28 mouse cellular contexts compared by ENCODE assay signal in genomic region chr1:22631991-22632390, GRCm38 (mm10).
DNase-seq lines count a peak whose midpoint lies in the region; ATAC-seq and TF ChIP-seq lines count a peak whose summit lies in the region.
"Had no signal": no experiment of that assay in that cellular context is flagged by ENCODE, and none has a peak within 500 bp of the region (broad histone marks: within the 10 kb centered on the region; RNA-seq: fewer than 3 reads in every experiment).

No protein-coding gene starts in this region.

- peak; percentile 98 for ATAC-seq in cerebellum, adult (ENCODE audit: insufficient number of reproducible peaks, low FRiP score, low TSS enrichment)
- no peak for ATAC-seq in midbrain, postnatal 0 days (ENCODE audit: low FRiP score)
- no peak for ATAC-seq in midbrain, embryonic 16.5 days
- ATAC-seq: forebrain, embryonic 16.5 days; intestine, postnatal 0 days; liver, embryonic 12.5 days; liver, postnatal 0 days had no signal

- H3K27me3 ChIP-seq in midbrain, postnatal 0 days (ENCODE audit: insufficient read depth, low read length): no peaks in the 10 kb centered on the region
- no peaks in the 10 kb centered on the region for H3K27me3 ChIP-seq in midbrain, embryonic 16.5 days (ENCODE audit: control insufficient read depth, insufficient read depth, low read depth, low read length)
- H3K27me3 ChIP-seq: embryonic facial prominence, embryonic 13.5 days; heart, embryonic 15.5 days; hindbrain, embryonic 13.5 days; liver, embryonic 12.5 days had no signal

- no peaks in the 10 kb centered on the region for H3K9me3 ChIP-seq in midbrain, postnatal 0 days (ENCODE audit: low read length)
- H3K9me3 ChIP-seq in midbrain, embryonic 16.5 days (replicated peaks; ENCODE audit: control insufficient read depth, low read length, poor library complexity, severe bottlenecking): no peaks in the 10 kb centered on the region
- H3K9me3 ChIP-seq: embryonic facial prominence, embryonic 13.5 days; G1E; heart, embryonic 10.5 days; heart, embryonic 15.5 days; hindbrain, embryonic 13.5 days; liver, embryonic 12.5 days had no signal

- 74% methylated on average over 6 of the region's 6 CpGs for WGBS in midbrain, postnatal 0 days
- WGBS in midbrain, embryonic 16.5 days: 75% methylated on average over 6 of the region's 6 CpGs

- no peak for DNase-seq in cerebellum, postnatal 4 days (ENCODE audit: low spot score in 2 of 2)
- DNase-seq in midbrain, postnatal 0 days (ENCODE audit: low spot score): peak; percentile 19
- peak; percentile 61 to 76 for DNase-seq in cerebellum, postnatal 10 days
- no peak for DNase-seq in retina, postnatal 1 day
- DNase-seq in B cell, adult 2 months: no peak
- no peak for DNase-seq in urinary bladder, postnatal 25 days (ENCODE audit: low spot score)
- DNase-seq: adrenal gland, adult 8-10 months; gastrocnemius, postnatal 14 days; heart, postnatal 36 days; kidney, adult 9 months; kidney, postnatal 10 days; liver, postnatal 0 days; lung, postnatal 36 days; midbrain, embryonic 14.5 days; right cerebral cortex, postnatal 4 days; thymus, adult 18-20 months; thymus, postnatal 25 days had no signal

- no peak overlapping the region for H3K9ac ChIP-seq in midbrain, postnatal 0 days (replicated peaks; ENCODE audit: low read length, poor library complexity, severe bottlenecking)
- no peak overlapping the region for H3K9ac ChIP-seq in midbrain, embryonic 16.5 days (ENCODE audit: low read depth, low read length)
- H3K9ac ChIP-seq: embryonic facial prominence, embryonic 13.5 days; heart, embryonic 15.5 days; hindbrain, embryonic 13.5 days; liver, embryonic 12.5 days; liver, postnatal 0 days had no signal

- TF ChIP-seq CTCF in midbrain, postnatal 0 days (IDR thresholded peaks at IDR 0.05): no peak

- no peak overlapping the region for H3K4me2 ChIP-seq in midbrain, postnatal 0 days (ENCODE audit: low read depth, low read length, poor library complexity, severe bottlenecking)
- H3K4me2 ChIP-seq in midbrain, embryonic 16.5 days (ENCODE audit: low read length): no peak overlapping the region
- H3K4me2 ChIP-seq: embryonic facial prominence, embryonic 13.5 days; heart, embryonic 15.5 days; hindbrain, embryonic 13.5 days; liver, embryonic 12.5 days had no signal

- no peak overlapping the region for H3K4me3 ChIP-seq in midbrain, postnatal 0 days (ENCODE audit: low read depth, low read length)
- no peak overlapping the region for H3K4me3 ChIP-seq in midbrain, embryonic 16.5 days (ENCODE audit: low read depth, low read length)
- H3K4me3 ChIP-seq: embryonic facial prominence, embryonic 13.5 days; heart, embryonic 10.5 days; heart, embryonic 15.5 days; hindbrain, embryonic 13.5 days; liver, embryonic 12.5 days had no signal

- no peak overlapping the region for H3K27ac ChIP-seq in midbrain, postnatal 0 days (ENCODE audit: low read depth, low read length)
- H3K27ac ChIP-seq in midbrain, embryonic 16.5 days (ENCODE audit: low read length): no peak overlapping the region
- H3K27ac ChIP-seq: embryonic facial prominence, embryonic 13.5 days; heart, embryonic 10.5 days; heart, embryonic 15.5 days; hindbrain, embryonic 13.5 days; liver, embryonic 12.5 days; stomach, postnatal 0 days had no signal

- no peaks in the 10 kb centered on the region for H3K4me1 ChIP-seq in midbrain, postnatal 0 days (ENCODE audit: insufficient read depth, low read length)
- peaks cover 2% of the 10 kb centered on the region; the same call in 1 of the 2 replicates for H3K4me1 ChIP-seq in midbrain, embryonic 16.5 days (ENCODE audit: control insufficient read depth, insufficient read depth, low read length)
- H3K4me1 ChIP-seq: embryonic facial prominence, embryonic 13.5 days; heart, embryonic 10.5 days; heart, embryonic 15.5 days; liver, embryonic 12.5 days had no signal

- no peaks in the 10 kb centered on the region for H3K36me3 ChIP-seq in midbrain, postnatal 0 days (ENCODE audit: insufficient read depth, low read length)
- H3K36me3 ChIP-seq in midbrain, embryonic 16.5 days (ENCODE audit: control insufficient read depth, insufficient read depth, low read length): no peaks in the 10 kb centered on the region
- H3K36me3 ChIP-seq: embryonic facial prominence, embryonic 13.5 days; G1E; heart, embryonic 10.5 days; heart, embryonic 15.5 days; hindbrain, embryonic 13.5 days; liver, embryonic 12.5 days had no signal

Comparison
In these comparisons a context has a peak if more than half of its experiments do, and no peak if none do; other contexts are left out.
1. DNase-seq: peak in midbrain, postnatal 0 days (single experiment) and cerebellum, postnatal 10 days (2 of 2); none in cerebellum, postnatal 4 days (0 of 2), retina, postnatal 1 day (single experiment), B cell, adult 2 months (0 of 2) and urinary bladder, postnatal 25 days (single experiment).